Mouse (Mus musculus) heart, embryonic 15.5 days (tissue): ENCODE data around the gene Eef1akmt1. TPM values are rescaled to one million over a fixed set of nuclear protein-coding genes. Genes with fewer than 3 reads are reported as not detected.

Experiments
- ATAC-seq: fragments of 200-750 bp; cut with Nextera tagmentation; replicated peaks from 2 replicates; pipeline ENCODE4 v1.8.0; 2017; ENCODE audit warnings: low read depth, moderate TSS enrichment; ENCODE audit not compliant: insufficient number of reproducible peaks, insufficient read depth, low FRiP score
- H3K27ac ChIP-seq: fragments of 300-500 bp; sonication (generic); 2 replicates; pipeline ENCODE4 v1.5.1; 2015; ENCODE audit warnings: mild to moderate bottlenecking, inconsistent platforms
- H3K27me3 ChIP-seq: fragments of 300-500 bp; sonication (generic); 2 replicates; pipeline ENCODE4 v1.6.1; 2015; ENCODE audit warnings: inconsistent platforms
- H3K36me3 ChIP-seq: fragments of 300-500 bp; sonication (generic); 2 replicates; pipeline ENCODE4 v1.6.1; 2015; ENCODE audit warnings: mild to moderate bottlenecking, inconsistent platforms
- H3K4me1 ChIP-seq: fragments of 300-500 bp; sonication (generic); replicated peaks from 2 replicates; pipeline ENCODE4 v1.6.1; 2015; ENCODE audit warnings: inconsistent platforms
- H3K4me2 ChIP-seq: fragments of 300-500 bp; sonication (generic); 2 replicates; pipeline ENCODE4 v1.6.1; 2015; ENCODE audit warnings: inconsistent platforms, mild to moderate bottlenecking, moderate library complexity
- H3K4me3 ChIP-seq: fragments of 300-500 bp; sonication (generic); 2 replicates; pipeline ENCODE4 v1.5.1; 2015; ENCODE audit warnings: mild to moderate bottlenecking, inconsistent platforms
- H3K9ac ChIP-seq: fragments of 300-500 bp; sonication (generic); 2 replicates; pipeline ENCODE4 v1.6.1; 2015; ENCODE audit warnings: mild to moderate bottlenecking, inconsistent platforms
- H3K9me3 ChIP-seq: fragments of 300-500 bp; sonication (generic); replicated peaks from 2 replicates; pipeline ENCODE4 v1.6.1; 2016; ENCODE audit warnings: inconsistent platforms
- WGBS: fragments of 180-500 bp; shearing (Covaris S2); methylation state at CpG from one replicate; pipeline ENCODE4 v1.1.7; 2015; ENCODE audit warnings: mixed read lengths; 5-methylcytosine and 5-hydroxymethylcytosine counted together
- polyA plus RNA-seq: library from polyadenylated mRNA; unstranded; fragments of >200 nt; fragmentation: Nextera tagmentation; extraction: Ambion mirVana; gene quantifications from 2 replicates; pipeline ENCODE4 v1.2.1, GENCODE M21; 2015

The Eef1akmt1 gene
- polyA plus RNA-seq, 1 experiment from 2014 or later = 63.3 TPM

- no peak for ATAC-seq
- 52% methylated on average over 3 of the region's 3 CpGs for WGBS
- no peak overlapping the region for H3K4me3 ChIP-seq
- no peak overlapping the region for H3K4me2 ChIP-seq
- H3K36me3 ChIP-seq = no peaks in the 10 kb centered on the region
- no peak overlapping the region for H3K9ac ChIP-seq
- H3K27ac ChIP-seq = no peak overlapping the region
- peaks cover 57% of the 10 kb centered on the region for H3K4me1 ChIP-seq
- H3K9me3 ChIP-seq = no peaks in the 10 kb centered on the region
- no peaks in the 10 kb centered on the region; the same call in 1 of the 2 replicates for H3K27me3 ChIP-seq
These were observed 38.2 kb downstream of the Eef1akmt1 start for GRCm38 (mm10) chr14:57533214-57533613.

DNA sequence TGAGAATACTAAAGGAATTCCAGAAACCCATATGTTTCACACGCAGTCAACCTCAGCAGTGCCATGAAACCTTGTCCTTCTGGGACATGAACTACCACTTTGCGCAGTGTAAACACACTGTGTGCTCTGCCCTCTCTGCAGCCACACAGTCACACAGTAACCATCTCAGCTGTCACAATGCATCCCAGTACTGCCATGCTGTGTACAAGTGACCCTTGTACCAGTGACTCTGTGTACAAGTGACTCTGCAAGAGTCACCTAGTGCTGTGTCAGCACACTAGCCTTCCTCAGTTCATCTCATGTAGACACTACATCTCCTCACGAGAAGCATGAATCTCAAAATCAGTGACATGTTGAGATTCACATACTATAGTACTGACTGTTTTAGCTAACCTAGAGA is 38.8 kb downstream of the Eef1akmt1 start:
- peaks cover 1% of the 10 kb centered on the region; the same call in 1 of the 2 replicates for H3K27me3 ChIP-seq
- no peaks in the 10 kb centered on the region for H3K9me3 ChIP-seq
- 78% methylated on average over 3 of the region's 3 CpGs for WGBS
- peaks cover 50% of the 10 kb centered on the region for H3K4me1 ChIP-seq
- no peak for ATAC-seq
- no peak overlapping the region for H3K4me3 ChIP-seq
- H3K9ac ChIP-seq = no peak overlapping the region
- H3K27ac ChIP-seq = no peak overlapping the region
- no peaks in the 10 kb centered on the region for H3K36me3 ChIP-seq
- no peak overlapping the region for H3K4me2 ChIP-seq

- ATAC-seq = no peak
- Histone ChIP-seq H3K36me3 (no peaks in the 10 kb centered on the region), H3K27ac (no peak overlapping the region), H3K4me1 (peaks cover 34% of the 10 kb centered on the region), H3K4me2 (no peak overlapping the region), H3K9ac (no peak overlapping the region), H3K4me3 (no peak overlapping the region), H3K9me3 (no peaks in the 10 kb centered on the region), H3K27me3 (peaks cover 6% of the 10 kb centered on the region)
- WGBS = 71% methylated on average over 5 of the region's 5 CpGs
These were observed 41.5 kb downstream of the Eef1akmt1 start for GRCm38 (mm10) chr14:57529786-57530515.

GRCm38 (mm10) chr14:57529086-57529785 is 42.2 kb downstream of the Eef1akmt1 start:
- no peak overlapping the region for H3K9ac ChIP-seq
- no peak for ATAC-seq
- no peak overlapping the region for H3K4me2 ChIP-seq
- peaks cover 6% of the 10 kb centered on the region for H3K27me3 ChIP-seq
- no peak overlapping the region for H3K27ac ChIP-seq
- no peak overlapping the region for H3K4me3 ChIP-seq
- H3K9me3 ChIP-seq = no peaks in the 10 kb centered on the region
- no peaks in the 10 kb centered on the region for H3K36me3 ChIP-seq
- WGBS = 45% methylated on average over 10 of the region's 10 CpGs
- peaks cover 29% of the 10 kb centered on the region for H3K4me1 ChIP-seq

DNA sequence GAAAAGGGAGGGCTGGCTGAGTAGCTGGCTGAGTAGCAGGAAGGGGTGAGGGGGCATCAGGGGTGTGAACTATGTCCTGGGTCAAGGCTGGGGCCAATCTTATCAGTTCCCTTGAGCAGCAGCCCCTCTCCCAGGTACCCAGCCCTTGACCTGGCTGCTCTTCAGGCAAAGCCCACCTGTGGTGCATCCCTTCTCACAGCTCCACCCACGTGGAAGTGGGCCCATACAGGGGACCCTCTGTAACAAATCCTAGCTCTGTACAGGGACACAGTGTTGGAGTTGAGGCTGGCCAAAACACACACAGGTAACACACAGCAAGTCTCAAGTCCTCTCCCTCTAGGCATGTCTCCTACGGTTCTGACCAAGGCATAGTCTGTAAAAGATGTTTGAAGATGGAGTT is 43.8 kb downstream of the Eef1akmt1 start:
- H3K4me1 ChIP-seq = peaks cover 20% of the 10 kb centered on the region
- ATAC-seq = no peak
- no peaks in the 10 kb centered on the region for H3K36me3 ChIP-seq
- H3K9ac ChIP-seq = no peak overlapping the region
- H3K27ac ChIP-seq = no peak overlapping the region
- peaks cover 22% of the 10 kb centered on the region for H3K27me3 ChIP-seq
- 46% methylated on average over 2 of the region's 2 CpGs for WGBS
- no peak overlapping the region for H3K4me3 ChIP-seq
- H3K9me3 ChIP-seq = no peaks in the 10 kb centered on the region
- H3K4me2 ChIP-seq = no peak overlapping the region

- Histone ChIP-seq H3K27ac (no peak overlapping the region), H3K9ac (no peak overlapping the region), H3K27me3 (peaks cover 22% of the 10 kb centered on the region), H3K4me3 (no peak overlapping the region), H3K9me3 (no peaks in the 10 kb centered on the region), H3K36me3 (no peaks in the 10 kb centered on the region), H3K4me1 (peaks cover 20% of the 10 kb centered on the region), H3K4me2 (no peak overlapping the region)
- no peak for ATAC-seq
- 43% methylated on average over 7 of the region's 7 CpGs for WGBS
These were observed 44.3 kb downstream of the Eef1akmt1 start for GRCm38 (mm10) chr14:57527122-57527521.

GRCm38 (mm10) chr14:57526050-57526623 is 45.3 kb downstream of the Eef1akmt1 start:
- WGBS = 56% methylated on average over 10 of the region's 10 CpGs
- no peak for ATAC-seq
- H3K36me3 ChIP-seq = no peaks in the 10 kb centered on the region
- peaks cover 20% of the 10 kb centered on the region for H3K4me1 ChIP-seq
- peak overlapping the region; percentile 83 for H3K4me3 ChIP-seq
- no peak overlapping the region for H3K9ac ChIP-seq
- peaks cover 22% of the 10 kb centered on the region for H3K27me3 ChIP-seq
- peak overlapping the region; percentile 91 for H3K4me2 ChIP-seq
- H3K27ac ChIP-seq = no peak overlapping the region
- H3K9me3 ChIP-seq = no peaks in the 10 kb centered on the region

DNA sequence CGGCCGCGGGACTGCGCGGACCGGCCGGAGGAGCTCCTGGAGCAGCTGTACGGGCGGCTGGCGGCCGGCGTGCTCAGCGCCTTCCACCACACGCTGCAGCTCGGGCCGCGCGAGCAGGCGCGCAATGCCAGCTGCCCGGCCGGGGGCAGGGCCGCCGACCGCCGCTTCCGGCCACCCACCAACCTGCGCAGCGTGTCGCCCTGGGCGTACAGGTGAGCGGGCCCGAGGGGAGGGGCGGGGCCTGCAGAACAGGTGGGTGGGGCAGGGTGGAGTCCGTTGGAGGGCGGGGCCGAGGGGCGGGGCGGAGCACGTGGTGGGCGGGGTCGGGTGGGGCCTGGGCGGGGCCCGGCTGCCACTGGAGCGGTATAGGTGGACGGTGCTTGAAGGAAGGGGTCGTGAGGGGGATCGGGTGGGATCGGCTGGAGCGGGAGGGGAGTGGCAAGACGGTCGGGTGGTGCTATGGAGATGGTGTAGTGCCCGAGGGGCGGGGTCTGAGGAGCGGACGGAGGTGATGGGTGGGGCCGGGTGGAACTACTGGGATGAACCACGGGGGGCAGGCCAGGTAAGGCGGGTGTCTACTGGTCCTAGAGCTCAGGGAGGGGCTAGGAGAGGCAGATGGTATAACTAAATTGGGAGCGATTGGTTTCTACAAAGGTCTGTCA is 45.9 kb downstream of the Eef1akmt1 start:
- WGBS = 1% methylated on average over 52 of the region's 60 CpGs

GRCm38 (mm10) chr14:57524671-57525387 is 46.6 kb downstream of the Eef1akmt1 start, which contains the start of gene Il17d:
Gene Il17d, plus strand, starts transcription at chr14:57524777.
- Histone ChIP-seq H3K27me3 (peaks cover 22% of the 10 kb centered on the region), H3K4me1 (peaks cover 19% of the 10 kb centered on the region), H3K4me2 (peak within 1 kb of the TSS; percentile 91), H3K36me3 (no peaks in the 10 kb centered on the region), H3K9ac (peak within 1 kb of the TSS; percentile 64), H3K27ac (no peak within 1 kb of the TSS), H3K9me3 (no peaks in the 10 kb centered on the region), H3K4me3 (peak within 1 kb of the TSS; percentile 83)
- WGBS = 1% methylated on average over 86 of the region's 104 CpGs
- peak; percentile 57 for ATAC-seq

More for the DNA sequence above, 45.9 kb downstream of the Eef1akmt1 start:
- H3K36me3 ChIP-seq = no peaks in the 10 kb centered on the region
- H3K4me1 ChIP-seq = peaks cover 20% of the 10 kb centered on the region
- H3K9me3 ChIP-seq = no peaks in the 10 kb centered on the region
- ATAC-seq = peak; percentile 60
- no peak overlapping the region for H3K27ac ChIP-seq
- peak overlapping the region; percentile 91 for H3K4me2 ChIP-seq
- peak overlapping the region; percentile 83 for H3K4me3 ChIP-seq
- peaks cover 22% of the 10 kb centered on the region for H3K27me3 ChIP-seq
- H3K9ac ChIP-seq = peak overlapping the region; percentile 64

DNA sequence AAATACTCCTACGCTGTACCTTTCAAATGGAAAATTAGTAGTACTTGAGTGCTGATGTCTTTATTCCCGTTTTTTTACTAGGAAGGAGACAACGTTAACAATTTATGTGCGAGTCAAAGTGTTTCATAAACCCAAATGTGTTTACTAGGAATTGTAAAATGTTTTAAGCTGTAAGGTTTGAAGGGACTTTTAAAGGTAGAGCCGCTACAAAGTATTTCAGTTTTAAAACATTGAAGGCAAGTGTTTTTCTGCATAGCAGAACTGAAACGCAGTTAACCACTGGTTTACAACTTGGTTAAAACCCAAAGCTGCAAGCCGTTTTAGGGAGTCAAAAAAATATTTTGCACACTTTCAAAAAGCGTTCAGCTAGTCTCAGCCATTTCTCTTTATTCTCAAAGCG is 47.6 kb downstream of the Eef1akmt1 start:
- no peak overlapping the region for H3K4me3 ChIP-seq
- H3K4me2 ChIP-seq = no peak overlapping the region
- peaks cover 22% of the 10 kb centered on the region for H3K27me3 ChIP-seq
- no peaks in the 10 kb centered on the region for H3K36me3 ChIP-seq
- H3K4me1 ChIP-seq = peaks cover 11% of the 10 kb centered on the region
- no peak overlapping the region for H3K9ac ChIP-seq
- 91% methylated on average over 9 of the region's 9 CpGs for WGBS
- no peak for ATAC-seq
- no peaks in the 10 kb centered on the region for H3K9me3 ChIP-seq
- no peak overlapping the region for H3K27ac ChIP-seq
